Mouse (Mus musculus): ENCODE data around the gene Fam166b.

Gene Fam166b

DNA sequence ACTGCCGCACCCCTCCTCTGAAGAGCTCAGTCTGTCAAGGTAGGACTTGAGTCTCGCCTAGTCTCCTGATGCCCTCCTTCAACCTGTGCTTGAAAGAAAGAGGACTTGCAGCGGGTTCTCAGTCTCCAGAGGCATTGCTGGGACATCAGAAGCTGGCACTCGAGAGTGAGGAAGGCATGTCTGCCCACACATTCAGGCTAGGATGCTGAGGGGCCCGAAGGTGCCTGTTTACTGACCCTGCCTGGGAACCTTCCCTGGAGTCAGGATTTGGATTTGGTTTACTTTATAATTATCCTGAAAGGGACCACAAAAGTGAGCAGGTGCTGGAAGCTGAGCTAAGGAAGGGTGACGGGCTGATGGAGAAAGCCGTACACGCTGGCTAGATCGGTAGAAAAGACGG is 27.4 kb downstream of the Fam166b start:
- no peak for DNase-seq

DNA sequence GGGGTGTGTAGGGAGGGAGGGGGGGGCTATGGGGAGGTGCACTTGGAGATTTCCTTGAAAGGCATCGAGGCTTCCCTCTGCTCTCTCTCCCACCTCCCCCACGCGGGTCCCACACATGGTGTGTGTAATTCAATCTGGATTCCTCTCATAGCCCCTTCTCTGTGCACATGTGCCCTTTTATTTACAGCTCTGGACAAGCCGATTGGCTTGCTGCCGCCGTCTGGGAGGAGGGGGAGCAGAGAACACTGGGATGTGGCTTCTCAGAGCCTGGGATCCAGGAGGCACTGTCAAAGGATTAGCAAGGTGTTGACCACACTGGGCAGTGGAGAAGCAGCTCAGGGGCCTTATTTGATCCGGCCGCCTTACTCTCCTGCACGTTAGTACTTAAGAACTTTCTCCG is 28.0 kb downstream of the Fam166b start:
- DNase-seq: no peak

GRCm38 (mm10) chr4:43399391-43400131 is 29.4 kb downstream of the Fam166b start:
- no peak for DNase-seq

- no peak for DNase-seq
Measured at GRCm38 (mm10) chr4:43398829-43399331, 30.1 kb downstream of the Fam166b start.

GRCm38 (mm10) chr4:43398014-43398413 is 30.9 kb downstream of the Fam166b start:
- DNase-seq: no peak

DNA sequence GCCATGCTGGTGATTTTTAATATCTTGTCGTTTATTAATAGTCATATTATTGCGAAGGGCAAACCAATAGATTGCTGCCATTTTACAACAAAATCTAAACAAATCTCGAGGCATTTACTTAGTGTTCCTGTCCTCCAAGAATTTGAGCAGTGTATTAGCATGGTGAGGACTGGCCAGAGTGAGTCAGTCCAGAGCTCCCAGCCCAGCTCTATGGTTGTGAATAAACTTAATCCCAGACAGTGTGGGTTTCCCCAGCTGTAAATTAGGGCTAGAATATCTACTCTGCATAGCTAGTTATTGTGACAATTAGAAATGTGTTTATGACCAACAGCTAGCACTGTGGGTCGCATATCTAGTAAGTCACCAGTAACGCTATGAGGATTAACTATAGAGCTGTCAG is 32.6 kb downstream of the Fam166b start:
- no peak for DNase-seq

DNA sequence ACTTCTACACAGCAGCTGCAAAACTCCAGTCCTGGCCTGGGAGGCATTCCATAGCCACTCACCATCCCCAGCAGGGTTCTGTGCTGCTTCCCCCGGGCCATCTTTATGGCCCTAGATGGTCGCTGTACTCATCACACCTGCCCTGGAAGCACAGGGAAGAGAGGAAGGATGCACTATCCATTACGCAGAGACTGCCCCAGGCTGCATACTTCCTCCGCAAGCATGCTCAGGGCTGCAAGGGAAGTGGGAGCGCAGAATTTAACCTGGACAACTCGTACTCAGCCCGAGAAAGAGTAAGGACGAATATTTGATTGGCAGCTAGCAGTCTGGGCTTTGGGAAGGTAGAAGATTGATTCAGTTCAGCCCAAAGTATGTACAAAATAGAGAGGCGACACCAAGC is 33.1 kb downstream of the Fam166b start:
- DNase-seq: no peak

GRCm38 (mm10) chr4:43395147-43395546 is 33.8 kb downstream of the Fam166b start:
- DNase-seq: no peak

DNA sequence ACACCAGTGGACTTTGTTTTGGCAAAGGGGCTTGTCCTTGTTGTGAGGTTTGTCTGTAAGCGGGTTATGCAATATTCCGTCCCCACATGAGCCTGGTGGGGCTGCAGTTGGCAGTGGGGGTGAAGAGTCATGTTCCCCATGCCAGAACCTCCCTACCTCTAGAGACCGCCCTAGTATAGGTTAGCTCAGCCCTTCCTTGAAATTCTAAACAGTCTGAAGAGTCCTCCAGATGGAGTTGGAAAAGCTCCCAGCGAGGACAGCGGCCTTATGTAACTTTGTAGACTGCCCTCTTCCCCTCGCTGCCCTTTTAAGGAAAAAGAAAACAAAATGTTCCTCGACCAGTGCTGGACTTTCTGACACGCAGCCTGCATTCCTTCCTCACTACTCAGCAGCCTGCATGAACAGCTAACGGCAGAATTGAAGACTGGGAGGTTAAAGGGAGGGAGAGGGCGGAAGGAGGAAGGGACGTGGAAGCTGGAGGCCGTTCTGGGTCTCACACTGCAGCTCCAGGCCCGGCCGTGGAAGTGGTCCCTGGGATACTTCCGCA is 34.5 kb downstream of the Fam166b start:
- DNase-seq: no peak

DNA sequence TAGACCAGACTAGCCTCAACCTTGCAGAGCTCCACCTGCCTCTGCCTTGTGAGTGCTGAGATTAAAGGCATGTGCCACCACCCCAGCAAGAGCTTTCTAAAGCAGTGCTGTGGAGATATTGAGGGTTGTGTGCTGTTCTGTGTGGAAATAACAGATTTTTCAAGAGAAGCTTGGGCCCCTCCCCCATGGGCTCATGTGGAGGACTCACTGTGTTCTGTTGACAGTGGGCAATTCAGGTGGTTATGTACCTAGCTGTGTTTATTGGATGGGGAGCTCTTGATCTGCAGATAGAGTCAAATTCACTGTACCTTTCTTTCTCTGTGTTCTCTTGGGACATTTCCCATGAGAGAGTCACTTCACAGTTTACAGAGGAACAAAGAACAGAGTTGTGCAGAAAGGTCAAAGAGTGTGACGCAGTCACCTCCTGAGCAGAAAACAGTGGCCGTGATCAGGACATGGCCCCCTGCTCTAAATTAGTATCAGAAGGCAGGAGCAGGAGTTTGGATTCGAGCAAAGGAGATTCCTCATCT is 37.3 kb downstream of the Fam166b start:
- no peak for DNase-seq

- DNase-seq: no peak
Measured at GRCm38 (mm10) chr4:43389845-43390440, 39.0 kb downstream of the Fam166b start.

- DNase-seq: no peak
Measured at GRCm38 (mm10) chr4:43389390-43389789, 39.5 kb downstream of the Fam166b start.

- no peak for DNase-seq
Measured at GRCm38 (mm10) chr4:43386932-43387331, 42.0 kb downstream of the Fam166b start.

DNA sequence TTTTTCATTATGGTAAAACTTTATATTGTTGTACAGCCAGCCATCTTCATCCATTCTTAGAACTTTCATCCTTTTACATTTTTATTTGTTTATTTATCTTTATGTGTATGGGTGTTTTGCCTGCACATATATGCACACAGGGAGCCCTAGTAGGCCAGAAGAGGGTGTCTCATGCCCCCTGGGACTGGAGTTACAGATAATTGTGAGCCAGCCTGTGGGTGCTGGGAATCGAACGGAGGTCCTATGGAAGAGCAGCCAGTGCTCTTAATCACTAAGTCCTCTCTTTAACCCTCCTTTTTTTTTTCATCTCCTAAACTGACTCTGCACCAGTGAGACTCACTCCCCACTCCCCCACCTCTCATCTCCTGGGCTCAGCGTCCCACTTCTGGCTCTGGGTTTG is 44.4 kb downstream of the Fam166b start:
- no peak for DNase-seq

- no peak for DNase-seq
Measured at GRCm38 (mm10) chr4:43384083-43384460, 44.9 kb downstream of the Fam166b start.

DNA sequence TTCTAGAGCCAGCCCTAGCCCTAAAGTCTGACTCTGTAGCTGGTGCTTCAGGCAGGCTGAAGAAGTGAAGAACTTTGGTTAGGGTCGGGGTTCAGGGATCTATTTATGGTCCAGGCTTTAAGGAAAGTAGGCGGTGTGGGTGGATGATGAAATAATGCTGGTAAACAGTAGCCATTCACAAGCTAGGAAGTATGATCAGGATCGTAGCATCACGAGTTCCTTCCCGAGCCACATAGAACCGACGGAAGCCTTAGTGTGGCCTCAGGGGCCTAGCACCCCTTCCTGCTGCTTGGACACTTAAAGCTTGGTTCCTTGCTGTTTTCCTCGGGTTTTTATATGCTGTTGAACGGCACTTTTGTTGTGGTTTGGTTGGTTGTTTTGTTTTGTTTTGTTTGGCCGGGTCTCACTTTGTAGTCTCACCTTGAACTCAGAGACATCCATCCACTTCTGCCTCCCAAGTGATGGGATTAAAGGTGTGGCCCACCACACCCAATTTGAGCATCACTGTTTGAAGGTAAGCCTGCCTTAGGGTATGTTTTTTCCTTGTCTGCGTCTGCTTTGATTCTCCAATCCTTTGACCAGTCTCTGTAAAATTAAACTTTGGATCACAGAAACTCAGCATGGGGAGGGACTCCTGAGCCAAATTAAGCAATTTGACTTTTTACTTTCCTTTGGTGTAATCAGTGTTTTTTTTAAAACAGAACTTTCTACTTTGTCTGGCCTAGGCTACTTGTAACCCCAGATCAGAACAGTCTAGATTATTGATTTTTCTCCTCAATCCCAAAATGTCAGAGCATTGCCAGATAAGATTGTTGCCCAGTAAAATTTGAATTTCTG is 45.5 kb downstream of the Fam166b start:
- DNase-seq: no peak

DNA sequence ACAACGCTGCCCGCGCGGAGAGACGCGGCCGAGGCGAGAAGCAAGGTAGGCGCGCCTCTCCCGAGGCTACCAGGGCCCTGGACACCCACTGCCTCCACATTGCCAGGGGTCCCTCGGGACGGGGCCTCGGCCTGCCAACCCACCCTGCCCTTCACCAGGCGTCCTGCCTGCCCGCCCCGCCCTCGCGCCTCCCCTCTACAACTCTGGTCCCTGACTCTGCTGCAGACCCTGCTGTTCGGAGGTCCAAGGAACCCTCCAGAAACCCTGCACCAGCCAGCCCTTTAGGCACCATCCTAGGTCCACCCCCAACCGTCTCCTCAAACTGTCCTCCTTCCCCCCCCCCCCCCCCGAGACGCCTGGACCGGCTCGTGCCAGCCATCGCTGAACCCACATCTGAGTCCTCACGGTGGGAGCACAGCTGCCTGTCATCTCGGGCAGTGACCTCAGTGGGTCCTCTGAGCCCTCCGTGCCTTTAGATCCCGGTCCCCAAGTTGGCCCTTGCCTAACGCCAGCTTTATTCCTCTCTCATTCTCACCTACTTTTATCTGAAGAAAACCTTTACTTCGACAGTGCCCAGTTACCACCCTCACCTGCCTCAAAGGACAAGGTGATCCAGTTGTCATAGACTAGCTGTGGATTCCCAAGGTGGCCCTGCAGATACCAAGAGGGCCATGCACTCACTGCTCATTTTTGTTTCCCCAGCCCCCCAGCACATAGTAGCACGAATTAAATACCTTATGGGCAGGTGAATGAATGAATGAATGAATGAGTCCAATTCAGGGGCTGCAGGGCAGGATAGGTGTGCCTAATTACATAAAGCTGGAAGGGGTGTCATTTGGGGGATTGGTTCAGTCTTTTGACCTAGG is 46.5 kb downstream of the Fam166b start:
- no peak for DNase-seq

GRCm38 (mm10) chr4:43381408-43382154 is 47.4 kb downstream of the Fam166b start, which contains the start of gene Rusc2:
Gene Rusc2 (plus strand): TSS chr4:43381979.
- DNase-seq: peak; percentile 38 to 56

DNA sequence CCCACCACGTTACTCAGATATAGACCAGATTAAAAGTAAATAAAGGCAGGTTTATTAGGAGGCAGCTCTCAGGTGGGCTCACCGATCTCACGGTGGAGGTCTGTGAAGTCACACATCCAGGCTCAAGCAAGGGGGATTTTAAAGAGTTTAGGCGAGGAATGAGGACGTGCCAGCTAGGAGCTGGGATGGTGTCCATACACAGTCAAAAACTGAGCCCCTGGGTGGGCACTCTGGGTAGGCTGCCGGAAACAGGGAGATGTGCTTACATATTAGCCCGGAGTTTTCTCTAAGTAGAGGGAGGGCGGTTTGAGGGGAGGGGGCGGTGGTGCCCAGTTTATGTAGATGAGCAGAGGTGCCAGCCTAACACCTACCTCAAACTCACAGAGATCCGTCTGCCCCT is 48.0 kb downstream of the Fam166b start:
- no peak for DNase-seq

- DNase-seq: no peak
Measured at GRCm38 (mm10) chr4:43379601-43380000, 49.3 kb downstream of the Fam166b start.
